Mouse (Mus musculus): ENCODE measurements around the gene Hdac8. TPM values are rescaled to one million over a fixed set of nuclear protein-coding genes. Genes with fewer than 3 reads are reported as not detected.

Hdac8 gene
- total RNA-seq, 4 experiments from 2014 or later, result 17.7 to 24.6 (median 19.8) TPM

- no peak for DNase-seq (ENCODE audit: low spot score in 2 of 2)
These were observed 165.6 kb downstream of the Hdac8 start for GRCm38 (mm10) chrX:102339396-102340155.

- DNase-seq (ENCODE audit: low spot score in 2 of 2), result peak in 1 of 2 experiments; percentile 7
These were observed 185.5 kb downstream of the Hdac8 start for GRCm38 (mm10) chrX:102319696-102320095.

GRCm38 (mm10) chrX:102319252-102319651, 185.9 kb downstream of the Hdac8 start:
- DNase-seq (ENCODE audit: low spot score in 2 of 2), result no peak

- no peak for DNase-seq (ENCODE audit: low spot score in 2 of 2)
These were observed 186.4 kb downstream of the Hdac8 start for GRCm38 (mm10) chrX:102318782-102319181.

GRCm38 (mm10) chrX:102311119-102311518, 194.0 kb downstream of the Hdac8 start:
- no peak for DNase-seq (ENCODE audit: low spot score in 2 of 2)

- DNase-seq (ENCODE audit: low spot score in 2 of 2), result no peak
These were observed 197.6 kb downstream of the Hdac8 start for GRCm38 (mm10) chrX:102307511-102307910.

- no peak for DNase-seq (ENCODE audit: low spot score in 2 of 2)
These were observed 199.4 kb downstream of the Hdac8 start for GRCm38 (mm10) chrX:102305806-102306205.

- no peak for DNase-seq (ENCODE audit: low spot score in 2 of 2)
These were observed 200.2 kb downstream of the Hdac8 start for GRCm38 (mm10) chrX:102304914-102305313.

GRCm38 (mm10) chrX:102302476-102302875, 202.7 kb downstream of the Hdac8 start:
- no peak for DNase-seq (ENCODE audit: low spot score in 2 of 2)

GRCm38 (mm10) chrX:102284889-102285288, 220.3 kb downstream of the Hdac8 start:
- no peak for DNase-seq (ENCODE audit: low spot score in 2 of 2)

- DNase-seq (ENCODE audit: low spot score in 2 of 2), result no peak
These were observed 242.4 kb downstream of the Hdac8 start for GRCm38 (mm10) chrX:102262620-102263345.

- DNase-seq (ENCODE audit: low spot score in 2 of 2), result no peak
These were observed 245.4 kb downstream of the Hdac8 start for GRCm38 (mm10) chrX:102259772-102260171.

GRCm38 (mm10) chrX:102253892-102254291, 251.3 kb downstream of the Hdac8 start:
- peak in 1 of 2 experiments; percentile 14 for DNase-seq (ENCODE audit: low spot score in 2 of 2)

GRCm38 (mm10) chrX:102251937-102252860, 253.0 kb downstream of the Hdac8 start, which contains the start of gene Cited1:
TSS of gene Cited1 (minus strand) at chrX:102252181.
- peak; percentile 39 to 42 for DNase-seq (ENCODE audit: low spot score in 2 of 2)

GRCm38 (mm10) chrX:102251221-102251936, 253.8 kb downstream of the Hdac8 start:
- no peak for DNase-seq (ENCODE audit: low spot score in 2 of 2)

GRCm38 (mm10) chrX:102250891-102251170, 254.3 kb downstream of the Hdac8 start:
- no peak for DNase-seq (ENCODE audit: low spot score in 2 of 2)

GRCm38 (mm10) chrX:102250150-102250890, 254.8 kb downstream of the Hdac8 start:
- DNase-seq (ENCODE audit: low spot score in 2 of 2), result no peak

- DNase-seq (ENCODE audit: low spot score in 2 of 2), result no peak
These were observed 260.8 kb downstream of the Hdac8 start for GRCm38 (mm10) chrX:102244334-102244733.

Data from layer of hippocampus, adult 8-10 months (tissue).